Mouse (Mus musculus) CH12.LX (cell line): ENCODE measurements around the gene Pbrm1.

Source experiments
- BHLHE40 ChIP-seq: IDR thresholded peaks from 2 replicates; pipeline ENCODE4 v1.6.1; 2011; ENCODE audit warnings: mild to moderate bottlenecking, low read depth, low read length, improper control_type of control experiment
- CTCF ChIP-seq, 2 experiments: IDR thresholded peaks in 1 of 2; conservative IDR thresholded peaks in 1 of 2; 2 replicates each; pipeline ENCODE4 v1.5.1; 2011 to 2012; ENCODE audit warnings: low read depth in 2 of 2, low read length in 2 of 2, improper control_type of control experiment in 1 of 2, inconsistent platforms in 1 of 2, mild to moderate bottlenecking in 1 of 2, moderate library complexity in 1 of 2
- ELF1 ChIP-seq: IDR thresholded peaks from 2 replicates; pipeline ENCODE4 v1.6.1; 2014; ENCODE audit warnings: low read depth, mild to moderate bottlenecking, inconsistent platforms, low read length, improper control_type of control experiment
- EP300 ChIP-seq: IDR thresholded peaks from 2 replicates; pipeline ENCODE4 v1.6.1; 2011; ENCODE audit warnings: low read length, improper control_type of control experiment
- ETS1 ChIP-seq: conservative IDR thresholded peaks from 2 replicates; pipeline ENCODE4 v1.6.1; 2012; ENCODE audit warnings: low read depth, mild to moderate bottlenecking, inconsistent platforms, low read length, improper control_type of control experiment, moderate library complexity
- JUN ChIP-seq: IDR thresholded peaks from 2 replicates; pipeline ENCODE4 v1.6.1; 2011; ENCODE audit warnings: low read depth, mild to moderate bottlenecking, low read length, improper control_type of control experiment, moderate library complexity; ENCODE audit not compliant: insufficient read depth
- MEF2A ChIP-seq: IDR thresholded peaks from 2 replicates; pipeline ENCODE4 v1.6.1; 2014; ENCODE audit warnings: low read depth, mild to moderate bottlenecking, inconsistent platforms, low read length, improper control_type of control experiment, borderline replicate concordance
- MXI1 ChIP-seq: IDR thresholded peaks from 2 replicates; pipeline ENCODE4 v1.6.1; 2011; ENCODE audit warnings: mild to moderate bottlenecking, low read depth, low read length, improper control_type of control experiment
- POLR2A ChIP-seq: IDR thresholded peaks from 2 replicates; pipeline ENCODE4 v1.6.1; 2011; ENCODE audit warnings: low read depth, mild to moderate bottlenecking, improper control_type of control experiment, low read length
- SMC3 ChIP-seq: IDR thresholded peaks from 2 replicates; pipeline ENCODE4 v1.6.1; 2011; ENCODE audit warnings: low read depth, low read length, improper control_type of control experiment
- UBTF ChIP-seq: IDR thresholded peaks from 2 replicates; pipeline ENCODE4 v1.6.1; 2012; ENCODE audit warnings: low read depth, mild to moderate bottlenecking, inconsistent platforms, low read length, improper control_type of control experiment, moderate library complexity

- TF ChIP-seq MEF2A (no peak), ETS1 (no peak), CTCF (conservative IDR thresholded peaks at IDR 0.05 in 1 of 2, IDR thresholded peaks at IDR 0.05 in 1 of 2; ENCODE audit: low read depth in 2 of 2, low read length in 2 of 2) (peak in 1 of 2 experiments; percentile 46; a peak in 3 of 4 replicates), ELF1 (no peak), MXI1 (no peak), POLR2A (no peak), EP300 (no peak), SMC3 (no peak), BHLHE40 (no peak), UBTF (no peak), JUN (no peak)
Observed at GRCm38 (mm10) chr14:31087433-31087832, 68.5 kb downstream of the Pbrm1 start.
